Mouse (Mus musculus) lung, embryonic 14.5 days (tissue): ENCODE results near the gene Txlnb. TPM values are rescaled to one million over a fixed set of nuclear protein-coding genes. Genes with fewer than 3 reads are reported as not detected.

Source experiments
- ATAC-seq: fragments of 200-750 bp; cut with Nextera tagmentation; 2 replicates; pipeline ENCODE4 v1.8.0; 2017; ENCODE audit warnings: mild to moderate bottlenecking, moderate TSS enrichment, moderate library complexity; ENCODE audit not compliant: insufficient read depth
- DNase-seq: peaks from one replicate; pipeline ENCODE4 v3.0.0-alpha.2; 2015
- H3K27ac ChIP-seq: fragments of 300-500 bp; sonication (generic); 2 replicates; pipeline ENCODE4 v1.5.1; 2014; ENCODE audit warnings: low read depth, mild to moderate bottlenecking, moderate library complexity
- H3K27me3 ChIP-seq: fragments of 300-500 bp; sonication (generic); 2 replicates; pipeline ENCODE4 v1.6.1; 2014; ENCODE audit warnings: low read length, control low read depth; ENCODE audit not compliant: insufficient read depth
- H3K36me3 ChIP-seq: fragments of 300-500 bp; sonication (generic); 2 replicates; pipeline ENCODE4 v1.6.1; 2014; ENCODE audit warnings: control low read depth; ENCODE audit not compliant: insufficient read depth
- H3K4me1 ChIP-seq: fragments of 300-500 bp; sonication (generic); 2 replicates; pipeline ENCODE4 v1.6.1; 2014; ENCODE audit warnings: antibody characterized with exemption, control low read depth; ENCODE audit not compliant: insufficient read depth
- H3K4me2 ChIP-seq: fragments of 300-500 bp; sonication (generic); 2 replicates; pipeline ENCODE4 v1.6.1; 2014; ENCODE audit warnings: mild to moderate bottlenecking
- H3K4me3 ChIP-seq: fragments of 300-500 bp; sonication (generic); 2 replicates; pipeline ENCODE4 v1.5.1; 2014; ENCODE audit warnings: low read depth, low read length
- H3K9ac ChIP-seq: fragments of 300-500 bp; sonication (generic); 2 replicates; pipeline ENCODE4 v1.6.1; 2014
- H3K9me3 ChIP-seq: fragments of 300-500 bp; sonication (generic); 2 replicates; pipeline ENCODE4 v1.6.1; 2016; ENCODE audit warnings: low read depth, low read length, control low read depth
- CTCF ChIP-seq: IDR thresholded peaks from 2 replicates; pipeline ENCODE4 v1.5.1; 2016; ENCODE audit warnings: antibody characterized with exemption, low read depth
- WGBS: fragments of 180-500 bp; shearing (Covaris S2); extraction: QIAGEN DNeasy Blood & Tissue Kit; methylation state at CpG from one replicate; pipeline ENCODE4 v1.1.7; 2014; 5-methylcytosine and 5-hydroxymethylcytosine counted together
- polyA plus RNA-seq: library from polyadenylated mRNA; unstranded; fragments of >200 nt; fragmentation: Nextera tagmentation; extraction: Ambion mirVana; gene quantifications from 2 replicates; pipeline ENCODE4 v1.2.1, GENCODE M21; 2014

The Txlnb gene
- polyA plus RNA-seq, 1 experiment from 2014 or later: 0.24 TPM

DNA sequence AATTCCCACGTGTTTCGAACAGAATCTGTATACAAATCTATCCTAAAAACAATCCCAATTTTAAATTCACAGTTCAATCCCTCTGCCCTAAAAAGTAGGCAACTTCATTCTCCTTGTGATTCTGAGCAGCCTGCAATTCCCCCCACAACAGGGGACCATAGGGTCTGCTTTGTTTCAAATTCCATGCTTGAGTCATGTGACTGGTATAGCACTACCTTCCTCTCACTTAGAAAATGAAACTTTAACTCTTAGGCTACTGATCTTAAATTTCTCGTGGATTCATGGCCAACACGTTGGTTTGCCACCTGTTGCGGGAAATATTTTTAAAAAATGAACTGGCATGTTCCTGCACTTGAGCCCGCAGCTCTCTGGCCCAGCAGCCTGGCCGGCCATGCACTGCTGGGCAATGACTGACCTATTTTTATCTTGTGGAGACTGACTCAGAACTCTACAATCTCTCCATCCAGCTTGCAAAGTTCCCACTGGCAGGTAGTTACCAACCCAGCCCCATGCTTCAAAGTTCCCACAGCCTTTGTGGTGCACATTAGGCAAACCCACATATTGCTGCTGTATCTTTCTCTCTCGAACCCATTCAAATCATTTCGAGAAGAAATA, 61.7 kb downstream of the Txlnb start:
- TF ChIP-seq CTCF: no peak
- Histone ChIP-seq H3K27me3 (no peaks in the 10 kb centered on the region), H3K4me2 (no peak overlapping the region), H3K27ac (no peak overlapping the region), H3K9me3 (no peaks in the 10 kb centered on the region), H3K4me1 (no peaks in the 10 kb centered on the region), H3K9ac (no peak overlapping the region), H3K36me3 (no peaks in the 10 kb centered on the region), H3K4me3 (no peak overlapping the region)
- no peak for DNase-seq
- ATAC-seq: no peak
- WGBS: 79% methylated on average over 9 of the region's 9 CpGs

DNA sequence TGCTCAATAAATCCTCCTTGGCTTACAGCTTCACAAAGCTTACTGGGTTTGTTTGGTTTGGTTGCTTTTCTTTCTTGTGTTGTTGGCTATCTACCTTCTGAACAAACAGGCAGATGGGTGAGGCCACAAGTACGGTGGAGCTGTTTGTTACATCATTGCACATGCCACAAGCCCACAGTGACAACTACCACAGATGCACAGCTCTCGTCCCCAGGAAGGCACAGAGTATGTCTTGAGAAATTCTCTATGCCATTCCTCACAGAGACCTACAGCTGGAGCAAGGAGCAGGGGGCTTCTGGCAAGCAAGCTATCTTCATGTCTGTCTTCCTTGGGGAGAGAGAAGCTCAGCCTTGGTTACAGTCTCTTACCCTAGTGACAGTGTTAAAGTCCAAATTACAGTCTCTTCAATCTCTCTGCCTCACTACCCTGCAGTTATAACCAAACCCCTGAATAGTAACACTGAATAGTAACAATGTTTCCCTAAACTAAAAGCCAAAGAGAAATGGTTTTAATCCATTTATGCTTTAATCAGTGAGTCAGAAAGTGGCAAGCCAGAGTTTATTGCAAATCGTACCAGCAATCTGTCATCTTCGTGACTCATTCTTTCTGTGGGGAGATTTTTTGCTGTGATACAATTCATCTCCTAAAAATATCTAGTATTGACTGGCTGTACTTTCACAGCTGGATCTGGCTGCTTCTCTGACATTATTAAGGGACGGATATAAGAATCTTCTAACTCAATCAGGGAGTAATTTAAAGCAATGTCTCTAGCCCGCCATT, 64.9 kb downstream of the Txlnb start:
- Histone ChIP-seq H3K4me3 (no peak overlapping the region), H3K9me3 (no peaks in the 10 kb centered on the region), H3K36me3 (no peaks in the 10 kb centered on the region), H3K4me1 (no peaks in the 10 kb centered on the region), H3K27ac (no peak overlapping the region), H3K4me2 (no peak overlapping the region), H3K9ac (no peak overlapping the region), H3K27me3 (no peaks in the 10 kb centered on the region)
- ATAC-seq (no peak), DNase-seq (no peak)
- TF ChIP-seq CTCF: no peak
- 67% methylated on average over 6 of the region's 6 CpGs for WGBS

DNA sequence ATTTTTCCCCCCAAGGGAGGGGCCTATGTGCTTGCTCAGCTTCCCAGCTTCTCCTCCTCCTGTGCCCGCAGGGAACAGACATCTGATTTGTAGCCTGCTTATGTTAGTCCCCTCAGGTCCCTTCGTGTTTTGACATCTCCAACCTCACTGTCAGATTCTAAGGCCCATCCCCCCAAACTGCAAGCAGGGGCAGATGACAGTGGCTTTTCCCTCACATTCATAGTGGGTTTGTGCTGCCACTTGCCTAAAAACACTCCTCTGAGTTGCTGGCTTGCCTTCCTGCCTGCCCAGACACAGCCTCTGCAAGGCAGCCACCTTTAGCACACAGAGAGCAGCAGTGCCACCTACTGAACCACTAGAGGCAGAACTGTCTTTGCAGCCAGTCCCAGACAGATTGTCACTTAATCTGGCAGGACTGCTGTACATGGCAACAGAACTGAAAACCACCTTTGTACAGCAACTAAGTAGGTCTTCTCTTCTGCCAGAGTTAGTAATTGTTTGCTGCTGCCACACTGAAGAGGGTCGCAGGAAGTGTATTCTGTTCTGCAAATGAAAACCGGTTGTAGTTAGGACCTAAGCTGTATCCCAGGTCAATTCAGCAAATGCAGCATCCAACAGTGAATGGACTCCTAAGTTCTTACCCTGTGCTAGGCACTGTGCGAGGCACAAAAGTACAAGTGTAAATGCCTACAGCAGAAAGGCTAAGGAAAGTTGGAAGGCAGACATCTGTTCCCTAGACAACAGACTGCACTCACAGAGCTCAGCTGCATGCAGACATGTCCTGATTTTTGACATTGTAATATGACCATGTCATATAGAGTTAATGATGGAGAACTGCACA, 74.0 kb downstream of the Txlnb start:
- Histone ChIP-seq H3K36me3 (no peaks in the 10 kb centered on the region), H3K4me3 (no peak overlapping the region), H3K9ac (no peak overlapping the region), H3K27me3 (no peaks in the 10 kb centered on the region), H3K27ac (no peak overlapping the region), H3K4me2 (no peak overlapping the region), H3K9me3 (no peaks in the 10 kb centered on the region), H3K4me1 (no peaks in the 10 kb centered on the region)
- ATAC-seq (peak; percentile 89), DNase-seq (peak; percentile 83)
- peak; percentile 90 for TF ChIP-seq CTCF
- WGBS: 32% methylated on average over 5 of the region's 5 CpGs

DNA sequence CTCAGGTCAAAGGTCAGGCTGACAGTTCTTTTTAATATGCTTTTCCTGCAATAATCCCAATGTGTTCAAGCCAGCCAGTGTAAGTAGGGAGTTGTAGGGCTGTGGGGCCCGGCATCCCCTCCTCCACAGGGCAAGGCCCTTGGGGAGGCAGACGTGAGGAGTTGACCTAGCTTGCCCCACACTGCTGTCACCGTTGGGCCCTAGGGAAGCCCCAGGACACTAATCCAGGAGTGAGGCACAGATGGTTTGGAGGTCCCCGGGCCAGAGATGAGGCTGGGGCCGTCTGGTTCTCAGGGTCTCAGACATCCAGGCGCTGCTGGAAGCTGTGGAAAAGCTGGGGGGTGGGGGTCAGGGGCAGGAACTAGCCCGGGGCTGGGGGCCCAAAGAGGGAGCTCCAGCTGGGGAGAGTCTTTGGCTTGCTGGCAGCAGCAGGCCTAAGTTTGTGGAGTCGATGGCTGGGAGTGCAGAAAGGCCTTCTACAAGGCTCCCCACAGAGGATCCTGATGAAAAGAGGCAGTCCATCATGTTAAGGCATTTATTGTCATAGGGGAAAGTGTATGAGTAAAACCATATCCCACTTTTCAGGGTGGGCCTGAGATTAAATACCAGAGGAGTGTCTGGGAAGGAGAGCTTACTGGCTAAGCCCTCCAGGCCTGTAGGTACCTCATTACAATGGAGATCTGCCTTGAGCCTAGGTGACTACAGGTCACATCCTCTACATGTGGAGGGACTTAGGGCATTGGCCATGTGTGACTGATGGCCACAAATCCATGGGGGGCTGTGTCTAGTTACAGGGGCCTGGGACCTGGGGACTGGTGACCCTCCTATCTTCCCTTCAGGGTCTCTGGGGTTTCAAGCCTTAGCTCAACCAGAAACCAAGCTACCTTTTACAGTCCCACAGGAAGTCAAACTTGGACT, 82.2 kb downstream of the Txlnb start:
- Histone ChIP-seq H3K4me3 (no peak overlapping the region), H3K27me3 (no peaks in the 10 kb centered on the region), H3K9ac (no peak overlapping the region), H3K9me3 (no peaks in the 10 kb centered on the region), H3K4me2 (no peak overlapping the region), H3K36me3 (no peaks in the 10 kb centered on the region), H3K27ac (no peak overlapping the region), H3K4me1 (no peaks in the 10 kb centered on the region)
- TF ChIP-seq CTCF: no peak
- WGBS: 38% methylated on average over 8 of the region's 8 CpGs
- DNase-seq: no peak
- ATAC-seq: no peak

DNA sequence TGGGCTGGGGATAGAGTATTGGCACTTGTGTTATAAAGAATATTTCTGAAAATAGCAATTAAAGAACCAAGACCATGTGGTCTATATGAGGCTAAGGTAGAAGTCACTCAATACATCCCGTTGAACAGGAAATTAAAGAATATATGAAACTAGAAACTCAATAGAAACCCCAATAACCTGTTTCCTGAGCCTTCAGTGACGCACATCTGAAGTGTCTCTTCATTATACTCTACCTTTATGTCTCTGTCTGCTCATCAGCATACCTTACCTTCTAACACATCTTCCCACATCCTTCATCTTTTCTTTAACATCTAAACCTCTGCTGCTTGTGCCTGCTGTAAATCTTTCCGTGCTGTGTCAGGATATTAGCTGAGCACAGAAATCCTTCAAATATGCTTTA, 84.0 kb downstream of the Txlnb start:
- Histone ChIP-seq H3K36me3 (no peaks in the 10 kb centered on the region), H3K4me2 (no peak overlapping the region), H3K4me1 (no peaks in the 10 kb centered on the region), H3K9ac (no peak overlapping the region), H3K27me3 (no peaks in the 10 kb centered on the region), H3K27ac (no peak overlapping the region), H3K9me3 (no peaks in the 10 kb centered on the region), H3K4me3 (no peak overlapping the region)
- no peak for TF ChIP-seq CTCF
- ATAC-seq (no peak), DNase-seq (no peak)
- 85% methylated on average over 3 of the region's 3 CpGs for WGBS

DNA sequence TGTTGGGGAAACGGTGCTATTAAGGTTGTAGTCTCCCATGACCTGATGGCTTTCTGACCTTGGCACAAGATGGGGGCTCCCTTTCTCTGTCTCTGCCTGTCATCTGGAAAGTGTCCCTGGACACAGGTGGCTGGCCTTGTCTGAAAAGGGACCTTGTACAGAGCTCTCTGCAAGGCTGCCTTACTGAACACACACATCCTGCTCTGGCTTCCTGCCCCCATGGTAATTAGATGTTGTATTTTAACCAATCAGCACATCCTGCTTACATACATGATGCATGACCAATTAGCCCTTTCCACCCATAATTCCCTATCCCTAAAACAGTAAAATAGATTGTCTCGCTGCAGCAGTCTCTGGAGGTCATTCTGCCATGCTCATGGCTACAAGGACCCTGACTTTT, 84.7 kb downstream of the Txlnb start:
- DNase-seq (no peak), ATAC-seq (no peak)
- no peak overlapping the region for H3K9ac ChIP-seq
- H3K27me3 ChIP-seq: no peaks in the 10 kb centered on the region
- H3K4me3 ChIP-seq: no peak overlapping the region
- WGBS: 71% methylated on average over 2 of the region's 2 CpGs
- H3K4me2 ChIP-seq: no peak overlapping the region
- H3K27ac ChIP-seq: no peak overlapping the region
- no peaks in the 10 kb centered on the region for H3K36me3 ChIP-seq
- no peaks in the 10 kb centered on the region for H3K9me3 ChIP-seq
- no peaks in the 10 kb centered on the region for H3K4me1 ChIP-seq
- TF ChIP-seq CTCF: no peak

Other genes with a start within 250 kb of the Txlnb start
- 36.5 and 37.1 TPM in 2 replicates for gene Cited2, start 73.0 kb upstream of the Txlnb start, polyA plus RNA-seq
- gene Heca, start 151.8 kb downstream of the Txlnb start, polyA plus RNA-seq: 3.3 and 4.4 TPM in 2 replicates
- gene Abracl, start 227.1 kb downstream of the Txlnb start, polyA plus RNA-seq: 142 and 165 TPM in 2 replicates